Mouse (Mus musculus) testis, adult 2 months (tissue): ENCODE data around the gene Gde1.

Experiments
- CTCF ChIP-seq: fragments of 200-500 bp; IDR thresholded peaks from 2 replicates; pipeline ENCODE4 v1.5.1; 2012; ENCODE audit warnings: low read depth, mild to moderate bottlenecking, inconsistent platforms, low read length, moderate library complexity; ENCODE audit not compliant: control insufficient read depth, insufficient read depth, insufficient replicate concordance
- POLR2A ChIP-seq: fragments of 200-500 bp; IDR thresholded peaks from 2 replicates; pipeline ENCODE4 v1.6.1; 2012; ENCODE audit warnings: low read depth, mild to moderate bottlenecking, inconsistent platforms, low read length, moderate library complexity; ENCODE audit not compliant: control insufficient read depth

- TF ChIP-seq CTCF (no peak), POLR2A (no peak)
Measured at GRCm38 (mm10) chr7:118691287-118691686, 14.3 kb downstream of the Gde1 start.
